Mouse (Mus musculus) forebrain, postnatal 0 days (tissue): ENCODE data around the gene Sult2b1. TPM values are rescaled to one million over a fixed set of nuclear protein-coding genes. Genes with fewer than 3 reads are reported as not detected.
A peak's percentile ranks its signal among the peaks of the same experiment; 100 is the strongest.

Experiments used
- ATAC-seq: fragments of 200-750 bp; cut with Nextera tagmentation; 2 replicates; pipeline ENCODE4 v1.8.0; 2017; ENCODE audit warnings: mild to moderate bottlenecking, moderate library complexity
- DNase-seq: peaks from one replicate; pipeline ENCODE4 v3.0.0-alpha.2; 2015
- H3K27ac ChIP-seq: fragments of 300-500 bp; sonication (generic); 2 replicates; pipeline ENCODE4 v1.5.1; 2014; ENCODE audit warnings: low read depth, mild to moderate bottlenecking, antibody characterized with exemption, low read length, moderate library complexity, mixed read lengths
- H3K27me3 ChIP-seq: fragments of 300-500 bp; sonication (generic); 2 replicates; pipeline ENCODE4 v1.6.1; 2014; ENCODE audit warnings: mild to moderate bottlenecking, low read length, mixed read lengths; ENCODE audit not compliant: insufficient read depth
- H3K36me3 ChIP-seq: fragments of 300-500 bp; sonication (generic); 2 replicates; pipeline ENCODE4 v1.6.1; 2014; ENCODE audit warnings: mild to moderate bottlenecking, moderate library complexity; ENCODE audit not compliant: insufficient read depth
- H3K4me1 ChIP-seq: fragments of 300-500 bp; sonication (generic); 2 replicates; pipeline ENCODE4 v1.6.1; 2014; ENCODE audit warnings: antibody characterized with exemption; ENCODE audit not compliant: insufficient read depth
- H3K4me2 ChIP-seq: fragments of 300-500 bp; sonication (generic); 2 replicates; pipeline ENCODE4 v1.6.1; 2014; ENCODE audit warnings: low read depth, mild to moderate bottlenecking, moderate library complexity
- H3K4me3 ChIP-seq: fragments of 300-500 bp; sonication (generic); 2 replicates; pipeline ENCODE4 v1.5.1; 2014; ENCODE audit warnings: low read depth, low read length, mixed read lengths
- H3K9ac ChIP-seq: fragments of 300-500 bp; sonication (generic); 2 replicates; pipeline ENCODE4 v1.6.1; 2014; ENCODE audit warnings: mild to moderate bottlenecking
- H3K9me3 ChIP-seq: fragments of 300-500 bp; sonication (generic); 2 replicates; pipeline ENCODE4 v1.6.1; 2016; ENCODE audit warnings: low read length
- CTCF ChIP-seq: sonication (generic); IDR thresholded peaks from 2 replicates; pipeline ENCODE4 v1.5.1; 2016; ENCODE audit warnings: antibody characterized with exemption, control low read depth, low read depth
- WGBS: fragments of 180-500 bp; shearing (Covaris S2); extraction: QIAGEN DNeasy Blood & Tissue Kit; methylation state at CpG from one replicate; pipeline ENCODE4 v1.1.7; 2014; 5-methylcytosine and 5-hydroxymethylcytosine counted together
- polyA plus RNA-seq: library from polyadenylated mRNA; unstranded; fragments of >200 nt; fragmentation: Nextera tagmentation; extraction: Ambion mirVana; gene quantifications from 2 replicates; pipeline ENCODE4 v1.2.1, GENCODE M21; 2015
- total RNA-seq: library from RNA; depleted of rRNA; stranded (reverse); fragments of >200 nt; gene quantifications from 2 replicates; pipeline ENCODE4 v1.2.3, GENCODE M21; 2014

The Sult2b1 gene
- total and polyA plus RNA-seq, 2 experiments from 2014 or later: 8.9 to 10.0 TPM

DNA sequence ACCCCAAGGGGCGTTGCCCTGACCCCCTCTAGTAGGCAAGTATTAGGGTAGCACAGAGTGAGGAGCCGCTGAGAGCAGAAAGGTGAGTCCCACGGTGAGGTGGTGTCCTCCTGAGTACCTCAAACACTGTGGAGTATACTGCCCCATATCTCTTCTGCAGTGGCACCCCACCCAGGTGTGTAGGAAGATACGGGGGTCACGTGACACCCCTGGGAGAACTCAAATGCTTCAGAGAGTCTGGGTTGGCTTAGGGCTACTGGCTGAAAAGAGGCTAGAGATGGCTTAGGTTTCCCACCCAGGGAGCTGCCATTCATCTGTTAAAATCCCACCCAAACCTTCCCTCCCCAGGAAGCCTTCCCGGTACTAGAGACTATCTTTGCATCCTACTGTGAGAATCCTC lies 12.5 kb upstream of the Sult2b1 start:
- 42% methylated on average over 6 of the region's 6 CpGs for WGBS
- 0 out of 2 replicates have a peak overlapping the region, but pooled peaks have one; percentile 41 for H3K4me2 ChIP-seq
- H3K4me3 ChIP-seq: no peak overlapping the region
- H3K27me3 ChIP-seq: no peaks in the 10 kb centered on the region
- 0 out of 2 replicates have a peak, but pooled peaks cover 2% of the 10 kb centered on the region for H3K4me1 ChIP-seq
- H3K36me3 ChIP-seq: peaks cover 69% of the 10 kb centered on the region
- no peak for ATAC-seq
- peak overlapping the region; percentile 14; the same call in 1 of the 2 replicates for H3K9ac ChIP-seq
- H3K9me3 ChIP-seq: no peaks in the 10 kb centered on the region
- DNase-seq: no peak
- TF ChIP-seq CTCF: no peak
- no peak overlapping the region for H3K27ac ChIP-seq

DNA sequence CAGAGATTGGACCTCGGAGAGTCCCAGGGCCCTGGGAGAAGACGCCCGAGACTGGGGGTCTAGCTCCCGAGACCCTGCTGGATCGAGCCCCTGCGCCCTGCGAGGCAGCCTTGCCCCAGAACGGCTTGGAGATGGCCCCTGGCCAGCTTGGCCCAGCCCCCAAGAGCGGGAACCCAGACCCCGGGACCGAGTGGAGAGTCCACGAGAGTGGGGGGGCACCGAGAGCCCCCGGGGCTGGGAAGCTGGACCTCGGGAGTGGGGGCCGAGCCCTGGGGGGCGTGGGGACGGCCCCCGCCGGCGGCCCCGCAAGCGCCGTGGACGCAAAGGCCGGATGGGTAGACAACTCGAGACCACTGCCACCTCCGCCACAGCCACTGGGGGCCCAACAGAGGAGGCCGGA lies 10.5 kb upstream of the Sult2b1 start:
- no peak for TF ChIP-seq CTCF
- DNase-seq: no peak
- H3K4me1 ChIP-seq: 0 out of 2 replicates have a peak, but pooled peaks cover 2% of the 10 kb centered on the region
- H3K27ac ChIP-seq: no peak overlapping the region
- no peaks in the 10 kb centered on the region for H3K27me3 ChIP-seq
- no peak overlapping the region for H3K4me2 ChIP-seq
- H3K9ac ChIP-seq: no peak overlapping the region
- H3K4me3 ChIP-seq: no peak overlapping the region
- WGBS: 92% methylated on average over 27 of the region's 29 CpGs
- peaks cover 73% of the 10 kb centered on the region for H3K36me3 ChIP-seq
- no peak for ATAC-seq
- no peaks in the 10 kb centered on the region for H3K9me3 ChIP-seq

DNA sequence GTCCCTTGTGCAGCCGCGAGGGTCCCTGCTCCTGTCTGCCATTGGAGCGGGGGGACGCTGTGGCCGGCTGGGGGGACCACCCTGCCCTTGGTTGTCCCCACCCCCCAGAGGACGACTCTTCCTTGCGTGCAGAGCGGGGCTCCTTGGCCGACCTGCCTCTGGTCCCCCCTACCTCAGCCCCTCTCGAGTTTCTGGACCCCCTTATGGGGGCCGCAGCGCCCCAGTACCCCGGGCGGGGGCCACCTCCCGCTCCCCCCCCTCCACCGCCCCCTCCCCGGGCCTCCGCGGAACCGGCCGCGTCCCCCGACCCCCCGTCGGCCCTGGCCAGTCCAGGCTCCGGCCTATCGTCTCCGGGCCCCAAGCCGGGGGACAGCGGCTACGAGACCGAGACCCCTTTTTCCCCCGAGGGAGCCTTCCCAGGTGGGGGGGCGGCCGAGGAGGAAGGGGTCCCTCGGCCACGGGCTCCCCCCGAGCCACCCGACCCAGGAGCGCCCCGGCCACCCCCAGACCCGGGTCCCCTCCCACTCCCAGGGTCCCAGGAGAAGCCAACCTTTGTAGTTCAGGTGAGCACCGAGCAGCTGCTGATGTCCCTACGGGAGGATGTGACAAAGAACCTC lies 9.6 kb upstream of the Sult2b1 start:
- Histone ChIP-seq H3K4me3 (no peak overlapping the region), H3K27me3 (no peaks in the 10 kb centered on the region), H3K27ac (no peak overlapping the region), H3K9me3 (no peaks in the 10 kb centered on the region), H3K4me2 (no peak overlapping the region), H3K4me1 (0 out of 2 replicates have a peak, but pooled peaks cover 2% of the 10 kb centered on the region), H3K9ac (no peak overlapping the region), H3K36me3 (peaks cover 82% of the 10 kb centered on the region)
- no peak for TF ChIP-seq CTCF
- no peak for DNase-seq
- 94% methylated on average over 40 of the region's 44 CpGs for WGBS
- ATAC-seq: no peak

DNA sequence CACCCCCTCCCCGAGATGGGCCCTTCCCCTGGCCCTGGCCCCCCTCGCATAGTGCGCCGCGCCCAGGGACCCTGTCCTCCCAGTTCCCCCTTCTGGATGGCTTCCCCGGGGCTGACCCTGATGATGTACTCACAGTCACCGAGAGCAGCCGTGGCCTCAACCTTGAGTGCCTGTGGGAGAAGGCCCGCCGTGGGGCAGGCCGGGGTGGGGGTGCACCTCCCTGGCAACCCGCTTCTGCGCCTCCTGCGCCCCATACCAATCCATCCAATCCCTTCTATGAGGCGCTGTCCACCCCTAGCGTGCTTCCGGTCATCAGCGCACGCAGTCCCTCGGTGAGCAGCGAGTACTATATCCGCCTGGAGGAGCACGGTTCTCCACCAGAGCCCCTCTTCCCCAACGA lies 8.8 kb upstream of the Sult2b1 start:
- DNase-seq: no peak
- Histone ChIP-seq H3K4me1 (0 out of 2 replicates have a peak, but pooled peaks cover 2% of the 10 kb centered on the region), H3K27me3 (no peaks in the 10 kb centered on the region), H3K9me3 (no peaks in the 10 kb centered on the region), H3K4me3 (no peak overlapping the region), H3K9ac (no peak overlapping the region), H3K36me3 (peaks cover 90% of the 10 kb centered on the region), H3K4me2 (no peak overlapping the region), H3K27ac (no peak overlapping the region)
- no peak for ATAC-seq
- TF ChIP-seq CTCF: no peak
- WGBS: 90% methylated on average over 24 of the region's 24 CpGs

DNA sequence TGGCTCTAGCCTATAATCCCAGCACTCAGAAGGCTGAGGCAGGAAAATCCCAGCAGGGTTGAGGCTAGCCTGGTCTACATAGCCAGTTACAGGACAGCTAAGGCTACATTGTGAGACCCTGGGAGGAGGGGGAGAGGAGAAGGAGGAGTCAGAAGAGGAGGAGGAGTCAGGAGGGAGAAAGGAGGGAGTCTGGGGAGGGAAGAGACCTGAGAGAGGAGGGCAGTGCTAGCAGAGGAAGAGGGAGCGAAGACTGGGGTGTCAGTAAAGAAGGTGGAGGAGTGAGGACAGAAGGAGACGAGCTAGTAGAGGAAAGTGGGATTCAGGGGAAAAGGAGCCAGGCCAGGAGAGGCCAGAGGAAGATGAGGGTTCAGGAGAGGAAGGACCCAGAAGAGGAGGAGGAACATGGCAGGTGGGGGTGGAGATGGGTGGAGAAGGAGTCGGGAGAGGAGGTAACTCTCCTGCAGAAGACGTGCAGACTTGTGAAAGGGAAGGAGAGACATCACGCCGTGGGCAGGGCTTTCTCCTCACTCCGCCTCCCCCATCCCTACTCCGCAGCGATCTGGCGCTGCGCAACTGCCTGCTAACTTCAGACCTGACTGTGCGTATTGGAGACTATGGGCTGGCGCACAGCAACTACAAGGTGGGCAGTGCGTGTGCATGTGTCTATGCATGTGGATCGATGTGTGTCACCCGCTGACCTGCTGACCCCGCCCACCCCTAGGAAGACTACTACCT lies 7.5 kb upstream of the Sult2b1 start:
- no peaks in the 10 kb centered on the region for H3K9me3 ChIP-seq
- H3K27ac ChIP-seq: no peak overlapping the region
- H3K4me2 ChIP-seq: no peak overlapping the region
- 79% methylated on average over 17 of the region's 17 CpGs for WGBS
- no peaks in the 10 kb centered on the region for H3K27me3 ChIP-seq
- no peak overlapping the region for H3K9ac ChIP-seq
- DNase-seq (no peak), ATAC-seq (peak; percentile 34)
- H3K4me1 ChIP-seq: 0 out of 2 replicates have a peak, but pooled peaks cover under 1% of the 10 kb centered on the region
- no peak for TF ChIP-seq CTCF
- H3K4me3 ChIP-seq: no peak overlapping the region
- peaks cover 97% of the 10 kb centered on the region for H3K36me3 ChIP-seq

DNA sequence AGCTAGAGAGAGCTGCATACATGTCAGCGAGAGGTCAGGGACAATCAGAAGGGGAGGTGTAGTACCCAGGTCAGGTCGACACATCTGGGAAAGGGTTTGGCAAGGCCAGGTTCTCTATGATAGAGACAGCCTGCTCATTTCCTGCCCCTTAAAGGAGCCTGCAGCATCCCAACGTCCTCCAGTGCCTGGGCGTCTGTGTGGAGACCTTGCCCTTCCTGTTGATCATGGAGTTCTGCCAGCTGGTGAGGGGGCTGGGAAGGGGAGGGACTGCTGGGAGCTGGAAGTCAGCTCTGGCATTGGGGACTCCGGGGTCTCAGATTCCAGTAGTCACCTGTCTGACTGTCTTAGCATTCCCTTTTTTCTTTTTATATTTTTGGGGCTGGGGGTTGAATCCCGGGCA lies 6.3 kb upstream of the Sult2b1 start:
- Histone ChIP-seq H3K9me3 (no peaks in the 10 kb centered on the region), H3K4me1 (peaks cover 6% of the 10 kb centered on the region; the same call in 1 of the 2 replicates), H3K4me3 (no peak overlapping the region), H3K9ac (no peak overlapping the region), H3K36me3 (peaks cover 86% of the 10 kb centered on the region), H3K27ac (no peak overlapping the region), H3K4me2 (no peak overlapping the region), H3K27me3 (no peaks in the 10 kb centered on the region)
- ATAC-seq (no peak), DNase-seq (no peak)
- 79% methylated on average over 6 of the region's 6 CpGs for WGBS
- TF ChIP-seq CTCF: no peak

DNA sequence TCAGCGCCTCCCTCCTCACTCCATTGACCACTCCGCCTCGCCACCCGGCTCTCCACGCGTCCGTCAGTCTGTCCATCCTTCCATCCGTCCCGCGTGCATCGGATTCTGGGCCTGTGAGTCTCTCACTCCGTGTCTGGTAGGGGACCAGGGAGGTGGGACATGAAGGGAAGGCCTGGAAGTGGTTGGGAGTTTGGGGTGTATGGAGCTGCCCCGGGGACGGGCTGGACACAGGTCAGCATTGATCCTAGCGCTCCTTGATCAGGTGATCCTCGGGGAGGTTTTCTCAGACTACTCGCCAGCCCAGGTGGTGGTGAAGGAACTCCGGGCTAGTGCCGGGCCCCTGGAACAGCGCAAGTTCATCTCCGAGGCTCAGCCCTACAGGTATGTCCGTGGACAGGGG lies 3.2 kb upstream of the Sult2b1 start:
- ATAC-seq: no peak
- Histone ChIP-seq H3K4me2 (peak overlapping the region; percentile 83), H3K9me3 (no peaks in the 10 kb centered on the region), H3K4me3 (no peak overlapping the region), H3K36me3 (peaks cover 55% of the 10 kb centered on the region), H3K27ac (no peak overlapping the region), H3K4me1 (peaks cover 12% of the 10 kb centered on the region), H3K27me3 (no peaks in the 10 kb centered on the region), H3K9ac (no peak overlapping the region)
- no peak for DNase-seq
- TF ChIP-seq CTCF: no peak
- WGBS: 90% methylated on average over 22 of the region's 22 CpGs
